Mouse (Mus musculus) stomach, embryonic 14.5 days (tissue): ENCODE data around the gene Rasgef1b. TPM values are rescaled to one million over a fixed set of nuclear protein-coding genes. Genes with fewer than 3 reads are reported as not detected.

Experiments
- ATAC-seq: fragments of 200-750 bp; cut with Nextera tagmentation; 2 replicates; pipeline ENCODE4 v1.8.0; 2017; ENCODE audit warnings: low read depth, moderate TSS enrichment; ENCODE audit not compliant: insufficient number of reproducible peaks, insufficient read depth, low FRiP score
- H3K27ac ChIP-seq: fragments of 300-500 bp; sonication (generic); 2 replicates; pipeline ENCODE4 v1.5.1; 2014; ENCODE audit warnings: mild to moderate bottlenecking, low read length, moderate library complexity, mixed read lengths
- H3K27me3 ChIP-seq: fragments of 300-500 bp; sonication (generic); 2 replicates; pipeline ENCODE4 v1.6.1; 2014; ENCODE audit warnings: low read length, control low read depth, mixed read lengths; ENCODE audit not compliant: control insufficient read depth, insufficient read depth
- H3K36me3 ChIP-seq: fragments of 300-500 bp; sonication (generic); 2 replicates; pipeline ENCODE4 v1.6.1; 2014; ENCODE audit warnings: mild to moderate bottlenecking, control low read depth, low read length, moderate library complexity, mixed read lengths; ENCODE audit not compliant: control insufficient read depth, insufficient read depth
- H3K4me1 ChIP-seq: fragments of 300-500 bp; sonication (generic); 2 replicates; pipeline ENCODE4 v1.6.1; 2014; ENCODE audit warnings: low read length, control low read depth, mixed read lengths; ENCODE audit not compliant: control insufficient read depth, insufficient read depth
- H3K4me2 ChIP-seq: fragments of 300-500 bp; sonication (generic); replicated peaks from 2 replicates; pipeline ENCODE4 v1.6.1; 2014; ENCODE audit warnings: low read depth, low read length, control low read depth
- H3K4me3 ChIP-seq: fragments of 300-500 bp; sonication (generic); 2 replicates; pipeline ENCODE4 v1.5.1; 2014; ENCODE audit warnings: low read depth, low read length, control low read depth
- H3K9ac ChIP-seq: fragments of 300-500 bp; sonication (generic); replicated peaks from 2 replicates; pipeline ENCODE4 v1.6.1; 2014; ENCODE audit warnings: low read depth, mild to moderate bottlenecking, control low read depth, low read length, moderate library complexity, mixed read lengths
- H3K9me3 ChIP-seq: fragments of 300-500 bp; sonication (generic); 2 replicates; pipeline ENCODE4 v1.6.1; 2016; ENCODE audit warnings: low read depth, low read length, control low read depth; ENCODE audit not compliant: control insufficient read depth
- whole genome bisulfite sequencing: fragments of 180-500 bp; shearing (Covaris S2); extraction: QIAGEN DNeasy Blood & Tissue Kit; methylation state at CpG from one replicate; pipeline ENCODE4 v1.1.7; 2014; 5-methylcytosine and 5-hydroxymethylcytosine counted together
- polyA plus RNA-seq: library from polyadenylated mRNA; unstranded; fragments of >200 nt; fragmentation: Nextera tagmentation; extraction: Ambion mirVana; gene quantifications from 2 replicates; pipeline ENCODE4 v1.2.1, GENCODE M21; 2014

Gene Rasgef1b
- polyA plus RNA-seq, 1 experiment from 2014 or later: 13.9 TPM

DNA sequence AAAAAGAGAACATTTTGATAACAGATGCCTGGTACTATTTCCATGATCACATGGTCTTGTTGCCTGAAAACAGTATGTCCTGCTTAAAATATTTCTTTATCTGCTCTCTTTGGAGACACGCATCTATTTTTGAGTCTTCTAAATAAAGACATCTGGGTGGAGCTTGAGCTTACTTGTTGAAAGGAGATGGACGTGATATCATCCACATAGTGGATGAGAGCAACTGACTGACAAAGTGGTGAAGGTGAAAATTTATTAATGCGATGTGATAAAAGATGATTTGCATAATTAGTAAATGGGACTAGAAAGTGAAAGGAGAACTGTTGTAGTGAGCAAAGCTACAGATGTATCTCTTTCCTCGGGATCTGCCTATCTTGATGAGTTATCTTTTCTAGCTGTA, 257.1 kb downstream of the Rasgef1b start:
- Histone ChIP-seq H3K4me2 (no peak overlapping the region), H3K27me3 (no peaks in the 10 kb centered on the region), H3K4me1 (no peaks in the 10 kb centered on the region), H3K27ac (no peak overlapping the region), H3K36me3 (no peaks in the 10 kb centered on the region), H3K9me3 (no peaks in the 10 kb centered on the region), H3K4me3 (no peak overlapping the region), H3K9ac (no peak overlapping the region)
- ATAC-seq: no peak
- 80% methylated on average over 4 of the region's 4 CpGs for WGBS

DNA sequence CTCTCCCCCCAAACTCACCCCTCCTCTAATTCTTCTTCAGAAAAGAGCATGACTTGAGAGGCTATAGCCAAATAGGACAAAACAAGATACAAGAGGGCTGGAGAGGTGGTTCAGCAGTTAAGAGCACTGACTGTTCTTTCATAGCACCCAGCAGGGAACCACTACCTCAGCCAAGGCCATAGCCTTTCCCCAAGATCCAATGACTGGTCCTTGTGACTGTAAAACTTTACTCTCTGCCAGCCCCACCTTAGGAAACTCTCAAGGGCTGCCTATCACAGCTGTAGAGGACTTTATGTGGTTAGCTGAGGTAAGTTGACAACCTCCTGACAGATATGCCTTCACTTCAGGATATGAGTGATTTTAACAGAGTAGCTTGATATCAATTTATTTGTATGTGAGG, 258.3 kb downstream of the Rasgef1b start:
- ATAC-seq: no peak
- Histone ChIP-seq H3K4me2 (no peak overlapping the region), H3K27me3 (no peaks in the 10 kb centered on the region), H3K4me3 (no peak overlapping the region), H3K4me1 (no peaks in the 10 kb centered on the region), H3K9me3 (no peaks in the 10 kb centered on the region), H3K9ac (no peak overlapping the region), H3K27ac (no peak overlapping the region), H3K36me3 (no peaks in the 10 kb centered on the region)

DNA sequence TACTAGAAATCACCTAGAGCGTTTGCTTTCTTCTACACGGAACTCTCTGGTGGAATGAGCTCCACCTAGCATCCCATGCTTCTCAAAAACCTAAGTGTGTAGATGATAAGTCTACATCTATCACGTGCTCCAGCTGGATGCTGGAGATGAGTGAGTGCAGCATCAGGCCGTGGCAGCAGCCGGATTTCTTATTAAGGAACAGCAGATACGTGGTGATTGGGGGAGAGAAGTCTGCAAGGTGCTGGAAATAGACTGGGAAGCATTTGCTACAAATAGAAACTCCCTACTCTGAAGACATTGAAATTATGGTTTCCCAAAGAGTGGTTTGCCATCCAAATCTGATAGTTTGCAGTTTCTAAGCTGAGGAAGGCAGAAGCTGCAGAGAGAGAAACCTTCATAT, 269.9 kb downstream of the Rasgef1b start:
- Histone ChIP-seq H3K4me3 (no peak overlapping the region), H3K36me3 (no peaks in the 10 kb centered on the region), H3K27me3 (no peaks in the 10 kb centered on the region), H3K9ac (no peak overlapping the region), H3K4me2 (no peak overlapping the region), H3K9me3 (no peaks in the 10 kb centered on the region), H3K4me1 (no peaks in the 10 kb centered on the region), H3K27ac (no peak overlapping the region)
- 83% methylated on average over 6 of the region's 6 CpGs for WGBS
- ATAC-seq: no peak

- H3K27me3 ChIP-seq: no peaks in the 10 kb centered on the region
- 92% methylated on average over 3 of the region's 3 CpGs for WGBS
- no peak for ATAC-seq
These were observed 271.6 kb downstream of the Rasgef1b start for GRCm38 (mm10) chr5:99457291-99457690.

DNA sequence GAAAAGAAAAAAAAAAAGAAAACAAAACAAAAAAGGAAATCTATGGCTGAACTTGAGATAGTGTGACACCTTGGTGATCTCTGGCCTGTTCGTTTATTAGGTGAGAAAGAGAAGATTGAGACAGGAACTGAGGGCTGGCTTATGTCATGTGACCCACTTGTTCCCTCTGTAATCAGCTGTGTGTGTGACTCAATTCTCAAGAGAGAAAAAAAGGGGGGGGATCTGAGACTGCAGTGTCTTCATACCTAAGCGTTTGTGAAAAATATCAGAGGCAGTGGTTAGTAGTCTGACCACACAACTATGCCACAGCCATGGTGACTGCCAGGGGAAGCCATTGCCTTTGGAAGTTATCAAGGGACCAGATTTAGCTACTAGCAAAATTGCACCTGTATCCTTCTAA, 276.9 kb downstream of the Rasgef1b start:
- no peak overlapping the region for H3K4me2 ChIP-seq
- ATAC-seq: no peak
- H3K27ac ChIP-seq: no peak overlapping the region
- no peaks in the 10 kb centered on the region for H3K36me3 ChIP-seq
- no peaks in the 10 kb centered on the region for H3K4me1 ChIP-seq
- no peak overlapping the region for H3K9ac ChIP-seq
- 48% methylated on average over 2 of the region's 2 CpGs for WGBS
- H3K27me3 ChIP-seq: no peaks in the 10 kb centered on the region
- no peak overlapping the region for H3K4me3 ChIP-seq
- no peaks in the 10 kb centered on the region for H3K9me3 ChIP-seq

More at GRCm38 (mm10) chr5:99457291-99457690, 271.6 kb downstream of the Rasgef1b start:
- H3K36me3 ChIP-seq: no peaks in the 10 kb centered on the region
- no peak overlapping the region for H3K4me3 ChIP-seq
- no peaks in the 10 kb centered on the region for H3K9me3 ChIP-seq
- no peak overlapping the region for H3K4me2 ChIP-seq
- H3K4me1 ChIP-seq: no peaks in the 10 kb centered on the region
- H3K9ac ChIP-seq: no peak overlapping the region
- H3K27ac ChIP-seq: no peak overlapping the region

DNA sequence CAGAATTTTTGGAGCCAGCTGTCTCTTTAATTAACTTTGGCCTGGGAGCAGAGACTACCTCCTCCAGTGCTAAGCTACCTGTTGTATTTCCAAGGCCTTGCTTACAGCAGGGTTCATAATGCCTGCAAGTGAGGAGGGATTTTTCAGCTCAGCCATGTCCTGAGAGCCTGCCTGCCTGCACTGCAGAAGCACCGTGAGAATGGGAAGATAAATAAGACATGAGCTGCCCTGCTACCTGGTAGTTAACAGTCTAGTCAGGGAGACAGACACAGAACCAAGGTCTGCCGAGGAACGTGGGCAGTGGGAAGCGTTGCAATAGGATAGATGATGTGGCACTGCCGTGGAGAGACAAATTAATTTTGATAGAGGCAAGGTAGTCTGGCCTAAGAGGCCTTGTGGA, 277.4 kb downstream of the Rasgef1b start:
- H3K36me3 ChIP-seq: no peaks in the 10 kb centered on the region
- H3K27ac ChIP-seq: no peak overlapping the region
- no peak for ATAC-seq
- no peak overlapping the region for H3K4me2 ChIP-seq
- H3K4me1 ChIP-seq: no peaks in the 10 kb centered on the region
- no peak overlapping the region for H3K4me3 ChIP-seq
- H3K9ac ChIP-seq: no peak overlapping the region
- no peaks in the 10 kb centered on the region for H3K9me3 ChIP-seq
- no peaks in the 10 kb centered on the region for H3K27me3 ChIP-seq
- whole genome bisulfite sequencing: 50% methylated on average over 5 of the region's 5 CpGs

- Histone ChIP-seq H3K4me2 (no peak overlapping the region), H3K36me3 (no peaks in the 10 kb centered on the region), H3K4me3 (no peak overlapping the region)
These were observed 277.9 kb downstream of the Rasgef1b start for GRCm38 (mm10) chr5:99450994-99451393.

GRCm38 (mm10) chr5:99450463-99450862, 278.4 kb downstream of the Rasgef1b start:
- WGBS: 63% methylated on average over 3 of the region's 3 CpGs
- no peak overlapping the region for H3K4me2 ChIP-seq
- no peak overlapping the region for H3K27ac ChIP-seq
- no peaks in the 10 kb centered on the region for H3K27me3 ChIP-seq
- no peaks in the 10 kb centered on the region for H3K9me3 ChIP-seq
- no peak overlapping the region for H3K9ac ChIP-seq
- H3K36me3 ChIP-seq: no peaks in the 10 kb centered on the region
- no peak overlapping the region for H3K4me3 ChIP-seq
- H3K4me1 ChIP-seq: no peaks in the 10 kb centered on the region
- no peak for ATAC-seq

More at GRCm38 (mm10) chr5:99450994-99451393, 277.9 kb downstream of the Rasgef1b start:
- no peak overlapping the region for H3K9ac ChIP-seq
- H3K27ac ChIP-seq: no peak overlapping the region
- H3K9me3 ChIP-seq: no peaks in the 10 kb centered on the region
- 35% methylated on average over 4 of the region's 4 CpGs for WGBS
- H3K4me1 ChIP-seq: no peaks in the 10 kb centered on the region
- no peak for ATAC-seq
- no peaks in the 10 kb centered on the region for H3K27me3 ChIP-seq

DNA sequence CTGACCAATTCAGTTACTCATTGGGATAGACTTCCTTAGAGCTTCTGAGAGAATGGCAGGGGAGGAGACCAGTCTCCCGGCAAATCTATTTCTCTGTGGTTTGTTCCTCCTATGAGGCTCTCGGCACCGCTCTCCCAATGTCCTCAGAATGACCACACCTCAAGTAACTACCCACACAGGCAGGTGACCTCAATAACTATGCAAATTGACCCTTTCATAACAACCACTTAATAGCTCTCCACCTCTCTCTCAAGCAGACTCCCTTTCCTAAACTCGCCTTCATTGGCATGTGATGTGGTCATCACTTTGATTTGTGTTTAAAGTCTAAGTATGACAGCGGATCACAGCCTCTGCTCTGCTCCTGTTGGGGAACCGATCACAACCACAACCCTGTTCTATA, 281.4 kb downstream of the Rasgef1b start:
- Histone ChIP-seq H3K4me3 (no peak overlapping the region), H3K9me3 (no peaks in the 10 kb centered on the region), H3K27ac (no peak overlapping the region), H3K4me2 (no peak overlapping the region), H3K36me3 (no peaks in the 10 kb centered on the region), H3K9ac (no peak overlapping the region), H3K27me3 (no peaks in the 10 kb centered on the region), H3K4me1 (no peaks in the 10 kb centered on the region)
- 89% methylated on average over 6 of the region's 6 CpGs for WGBS
- ATAC-seq: no peak
